Mouse (Mus musculus): ENCODE results near the gene Zmynd8.

- TF ChIP-seq CTCF (IDR thresholded peaks at IDR 0.05; ENCODE audit: control insufficient read depth, insufficient read depth, insufficient read length) (peak; percentile 3), FOSL1 (IDR thresholded peaks at IDR 0.05; ENCODE audit: insufficient read depth, low read length, poor library complexity, severe bottlenecking) (no peak), USF1 (IDR thresholded peaks at IDR 0.05; ENCODE audit: low read depth) (no peak), MYOD1 (IDR thresholded peaks at IDR 0.05; ENCODE audit: control insufficient read depth, insufficient read length, low read depth) (no peak), MYOG (IDR thresholded peaks at IDR 0.05; ENCODE audit: control insufficient read depth, extremely low read depth, insufficient read length) (no peak), CEBPB (IDR thresholded peaks at IDR 0.05; ENCODE audit: low read depth) (no peak)
These were observed 658 bp upstream of the Zmynd8 start for GRCm38 (mm10) chr2:165899474-165899873.
